Mouse (Mus musculus) left cerebral cortex, postnatal 25 days (tissue): ENCODE data around the gene Zswim1. TPM values are rescaled to one million over a fixed set of nuclear protein-coding genes. Genes with fewer than 3 reads are reported as not detected.
A peak's percentile ranks its signal among the peaks of the same experiment; 100 is the strongest.
"Not testable (repeated sequence)": the region's sequence is repeated elsewhere in the genome, so short reads cannot be mapped to it uniquely, and the experiment has no call there.

Source experiments
- DNase-seq, 2 experiments: peaks; one replicate each; pipeline ENCODE4 v3.0.0; 2022; ENCODE audit warnings: low spot score in 2 of 2, mixed read lengths in 1 of 2
- intact Hi-C: fragments of 180-260 bp; cut with DNase I; formaldehyde crosslinking; loops from one replicate; pipeline ENCODE4 v1.15.1; 2025
- total RNA-seq, 2 experiments: library from RNA; stranded (reverse); gene quantifications; 2 replicates each; pipeline ENCODE4 v1.2.3; 2021

The Zswim1 gene
- total RNA-seq, 2 experiments from 2014 or later = 20.8 to 21.6 TPM

- intact Hi-C loops = no loop called here
- DNase-seq = no peak
Observed at GRCm38 (mm10) chr2:164792400-164793190, 29.9 kb upstream of the Zswim1 start.

GRCm38 (mm10) chr2:164793236-164793635 is 29.2 kb upstream of the Zswim1 start:
- peak in 1 of 2 experiments; percentile 70 for DNase-seq
- intact Hi-C loops = no loop called here

GRCm38 (mm10) chr2:164793772-164794171 is 28.7 kb upstream of the Zswim1 start:
- no peak for DNase-seq
- intact Hi-C loops = no loop called here

- intact Hi-C loops = no loop called here
- DNase-seq = peak; percentile 80 to 90
Observed at GRCm38 (mm10) chr2:164794293-164794692, 28.2 kb upstream of the Zswim1 start.

GRCm38 (mm10) chr2:164795868-164796267 is 26.6 kb upstream of the Zswim1 start:
- intact Hi-C loops = no loop called here
- DNase-seq = no peak

GRCm38 (mm10) chr2:164798554-164798953 is 23.9 kb upstream of the Zswim1 start:
- intact Hi-C loops, DNase-seq: not testable (repeated sequence)

- intact Hi-C loops = no loop called here
- no peak for DNase-seq
Observed at GRCm38 (mm10) chr2:164800252-164801004, 22.1 kb upstream of the Zswim1 start.

GRCm38 (mm10) chr2:164803201-164803920 is 19.1 kb upstream of the Zswim1 start:
- intact Hi-C loops = no loop called here
- DNase-seq = no peak

- intact Hi-C loops = loop anchor here (2.0 kb wide), 1 partner anchor 19 kb away; the partner anchor contains the start of gene Zswim1
- no peak for DNase-seq
Observed at GRCm38 (mm10) chr2:164803921-164804313, 18.6 kb upstream of the Zswim1 start.

GRCm38 (mm10) chr2:164804533-164805331 is 17.8 kb upstream of the Zswim1 start, which contains the start of the genes Acot8 and Zswim3:
Acot8 (minus strand) TSS chr2:164804882.
Zswim3 (plus strand) TSS chr2:164805098.
- intact Hi-C loops = loop anchor here (2.0 kb wide), 1 partner anchor 18 kb away; the partner anchor contains the start of gene Zswim1
- peak; percentile 99 for DNase-seq

GRCm38 (mm10) chr2:164805332-164805718 is 17.2 kb upstream of the Zswim1 start:
- DNase-seq = no peak
- intact Hi-C loops = loop anchor here (2.0 kb wide), 1 partner anchor 17 kb away; the partner anchor contains the start of gene Zswim1

- no peak for DNase-seq
- intact Hi-C loops = no loop called here
Observed at GRCm38 (mm10) chr2:164806614-164807013, 15.9 kb upstream of the Zswim1 start.

- intact Hi-C loops = no loop called here
- DNase-seq = no peak
Observed at GRCm38 (mm10) chr2:164813557-164813956, 8.9 kb upstream of the Zswim1 start.

GRCm38 (mm10) chr2:164815348-164815747 is 7.1 kb upstream of the Zswim1 start:
- DNase-seq = no peak
- intact Hi-C loops = no loop called here

- intact Hi-C loops = no loop called here
- DNase-seq = no peak
Observed at GRCm38 (mm10) chr2:164815821-164816220, 6.7 kb upstream of the Zswim1 start.

GRCm38 (mm10) chr2:164817206-164817605 is 5.3 kb upstream of the Zswim1 start:
- no peak for DNase-seq
- intact Hi-C loops = no loop called here

GRCm38 (mm10) chr2:164817703-164818102 is 4.8 kb upstream of the Zswim1 start:
- intact Hi-C loops = no loop called here

GRCm38 (mm10) chr2:164821060-164821459 is 1.4 kb upstream of the Zswim1 start:
- intact Hi-C loops = no loop called here
- peak in 1 of 2 experiments; percentile 27 for DNase-seq

More at GRCm38 (mm10) chr2:164817703-164818102, 4.8 kb upstream of the Zswim1 start:
- DNase-seq = no peak

- DNase-seq = peak in 1 of 2 experiments; percentile 69
- intact Hi-C loops = loop anchor here (2.0 kb wide), 1 partner anchor 18 kb away; the partner anchor contains the start of genes Acot8 and Zswim3
Observed at GRCm38 (mm10) chr2:164823181-164823585, 697 bp downstream of the Zswim1 start.
